Mouse (Mus musculus) small intestine, adult 2 months (tissue): Measurements from ENCODE around the gene Rnf224.

Experiments
- CTCF ChIP-seq: fragments of 200-500 bp; IDR thresholded peaks from 2 replicates; pipeline ENCODE4 v1.5.1; 2012; ENCODE audit warnings: low read depth, mild to moderate bottlenecking, control low read depth, inconsistent platforms, low read length, moderate library complexity, mixed read lengths; ENCODE audit not compliant: insufficient replicate concordance, insufficient read length; ENCODE audit errors: extremely low read depth
- POLR2A ChIP-seq: fragments of 200-500 bp; IDR thresholded peaks from 2 replicates; pipeline ENCODE4 v1.6.1; 2012; ENCODE audit warnings: low read depth, mild to moderate bottlenecking, control low read depth, inconsistent platforms, low read length, moderate library complexity

GRCm38 (mm10) chr2:25194006-25194405, 42.6 kb downstream of the Rnf224 start:
- TF ChIP-seq CTCF, result no peak
- no peak for TF ChIP-seq POLR2A
